Mouse (Mus musculus) lung, postnatal 36 days (tissue): ENCODE data around the gene Armc2.

Experiments used
- DNase-seq: peaks from one replicate; pipeline ENCODE4 v3.0.0; 2022; ENCODE audit warnings: mixed read lengths

Gene Armc2

DNA sequence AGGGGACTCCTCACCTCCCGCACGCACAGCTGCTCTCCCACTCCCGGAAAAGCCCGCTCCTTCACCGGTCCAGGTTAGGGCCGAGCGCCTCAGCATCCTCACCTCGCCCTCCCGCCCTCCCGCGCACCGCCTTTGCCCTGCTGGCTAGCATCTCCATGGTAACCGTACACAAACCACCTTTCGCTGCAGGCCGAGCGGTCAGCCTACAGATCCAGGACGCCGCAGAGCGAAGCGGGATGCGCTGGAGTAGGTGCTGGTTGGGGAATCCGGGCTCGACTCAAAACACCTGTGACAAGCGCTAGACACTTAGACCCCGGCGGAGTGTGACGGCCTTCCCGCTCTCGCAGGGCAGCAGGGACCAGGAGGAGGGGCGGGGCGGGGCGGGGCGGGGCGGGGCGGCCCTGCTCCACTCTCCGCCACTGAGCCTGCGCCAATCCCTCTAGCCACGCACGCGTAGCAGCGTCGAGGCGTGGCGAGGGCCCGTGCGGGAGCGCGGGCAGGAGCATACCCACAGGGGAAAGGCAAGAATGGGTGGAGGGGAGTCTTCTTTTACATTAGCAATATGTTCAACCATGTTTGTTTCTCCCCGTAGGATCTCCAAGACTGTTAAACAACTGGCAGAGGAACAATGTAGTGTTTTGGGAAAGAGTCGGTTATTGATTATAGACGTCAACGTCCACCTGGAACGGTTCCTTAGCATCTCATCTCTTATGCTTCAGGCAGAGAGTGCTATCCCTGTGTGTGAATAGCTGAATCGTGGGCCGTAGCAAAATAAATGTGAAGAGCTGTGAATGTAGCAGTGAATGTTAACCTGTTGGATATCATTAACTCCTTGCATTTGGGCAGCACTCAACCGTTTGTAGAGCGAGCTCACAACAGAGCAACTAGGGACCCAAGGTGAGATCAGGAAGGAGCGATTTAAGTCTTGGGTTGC is at the start of gene Armc2:
Gene Armc2 (minus strand): TSS at position 427 of the 934 bp plus-strand sequence.
- DNase-seq, result peak; percentile 73

DNA sequence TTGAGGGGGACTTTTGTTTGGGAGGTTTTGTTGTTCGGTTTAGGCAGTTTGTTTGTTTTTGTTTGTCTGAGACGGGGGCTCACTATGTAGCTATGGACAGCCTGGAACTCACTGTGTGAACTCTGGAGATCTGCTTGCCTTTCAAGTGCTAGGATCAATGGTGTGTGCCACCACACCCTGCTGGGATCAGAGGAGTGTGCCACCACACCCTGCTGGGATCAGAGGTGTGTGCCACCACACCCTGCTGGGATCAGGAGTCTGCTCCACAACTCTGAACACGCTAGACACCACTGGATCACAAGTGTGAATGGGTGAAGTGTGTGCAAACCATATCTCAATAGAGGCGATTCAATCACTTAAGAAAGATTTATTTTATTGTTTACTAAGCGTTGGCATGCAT is 46.2 kb upstream of the Armc2 start:
- no peak for DNase-seq

DNA sequence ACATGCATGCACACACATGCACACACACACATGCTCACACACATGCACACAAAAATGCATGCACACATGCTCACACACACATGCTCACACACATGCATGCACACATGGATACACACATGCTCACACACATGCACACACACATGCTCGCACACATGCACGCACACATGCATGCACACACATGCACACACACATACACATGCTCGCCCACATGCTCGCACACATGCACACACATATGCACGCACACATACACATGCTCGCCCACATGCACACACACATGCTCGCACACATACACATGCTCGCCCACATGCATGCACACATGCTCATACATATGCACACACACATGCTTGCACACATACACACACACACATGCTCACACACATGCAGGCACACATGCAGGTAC is 41.3 kb upstream of the Armc2 start:
- DNase-seq, result no peak

DNA sequence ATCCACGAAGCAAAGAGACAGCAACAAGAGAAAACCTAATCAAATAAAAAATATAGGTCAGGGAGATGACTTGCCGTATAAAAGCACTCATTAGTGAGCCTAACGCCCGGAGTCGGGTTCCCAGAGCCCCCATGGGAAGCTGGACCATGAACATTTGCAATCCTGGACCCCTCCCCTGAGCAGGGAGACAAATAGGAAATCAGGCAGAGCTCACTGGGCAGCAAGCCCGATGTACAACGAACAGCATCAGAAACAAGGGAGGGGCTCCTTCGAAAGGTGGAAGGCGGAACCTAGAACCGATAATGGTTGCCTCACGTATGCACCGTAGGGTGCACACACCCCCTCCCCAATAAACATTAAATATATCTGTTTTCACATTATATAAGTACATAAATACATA is 39.5 kb upstream of the Armc2 start:
- no peak for DNase-seq

DNA sequence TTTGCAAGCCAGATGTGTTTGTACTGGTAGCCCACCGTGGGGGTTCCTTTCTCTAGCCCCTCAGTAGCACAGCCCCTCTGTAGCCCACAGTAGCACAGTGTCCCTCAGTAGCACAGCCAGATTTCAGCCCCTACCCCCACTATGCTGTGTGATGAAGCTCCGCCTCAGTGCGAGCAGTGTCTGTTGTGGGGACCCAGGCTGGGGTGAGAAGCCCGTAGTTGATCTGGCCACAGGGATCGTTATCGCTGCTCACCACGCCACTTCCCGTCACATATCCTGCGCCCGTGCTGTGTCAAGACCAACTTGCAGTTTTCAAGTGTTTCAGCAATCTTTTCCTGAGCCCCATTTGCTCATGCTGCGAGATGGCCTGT is 39.0 kb upstream of the Armc2 start:
- peak; percentile 40 for DNase-seq

DNA sequence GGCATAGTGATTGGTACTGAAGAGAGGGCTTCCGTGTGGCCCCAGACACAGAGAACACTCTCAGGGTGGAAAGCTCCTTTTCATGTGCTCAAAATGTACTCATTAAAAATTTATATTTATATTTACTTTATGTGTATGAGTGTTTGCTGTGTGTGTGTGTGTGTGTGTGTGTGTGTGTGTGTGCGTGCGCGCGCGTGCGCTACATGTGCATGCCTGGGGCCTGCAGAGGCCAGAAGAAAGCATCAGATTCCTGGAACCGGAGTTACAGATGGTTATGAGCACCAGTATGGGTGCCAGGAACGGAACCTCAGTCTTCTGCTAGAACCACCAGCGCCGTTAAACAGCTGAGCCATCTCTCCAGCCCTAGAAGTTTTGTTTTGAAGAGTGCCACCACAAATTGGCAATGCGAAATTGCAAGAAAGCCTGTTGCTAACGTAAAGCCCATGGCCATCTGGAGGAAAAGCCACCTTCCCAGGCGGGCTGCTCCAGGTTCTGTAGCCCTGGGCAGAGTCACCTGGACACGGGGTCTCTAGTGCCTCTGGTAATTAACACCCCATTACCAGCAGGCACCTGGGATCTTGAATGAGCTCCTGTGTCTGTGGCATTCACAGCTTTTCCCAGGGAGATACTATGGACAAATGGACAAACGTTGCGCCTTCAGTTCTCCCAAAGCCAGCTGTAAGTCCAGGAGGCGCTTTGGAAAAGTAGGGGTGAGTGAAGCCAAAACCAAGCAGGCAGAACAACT is 38.4 kb upstream of the Armc2 start:
- DNase-seq, result no peak

DNA sequence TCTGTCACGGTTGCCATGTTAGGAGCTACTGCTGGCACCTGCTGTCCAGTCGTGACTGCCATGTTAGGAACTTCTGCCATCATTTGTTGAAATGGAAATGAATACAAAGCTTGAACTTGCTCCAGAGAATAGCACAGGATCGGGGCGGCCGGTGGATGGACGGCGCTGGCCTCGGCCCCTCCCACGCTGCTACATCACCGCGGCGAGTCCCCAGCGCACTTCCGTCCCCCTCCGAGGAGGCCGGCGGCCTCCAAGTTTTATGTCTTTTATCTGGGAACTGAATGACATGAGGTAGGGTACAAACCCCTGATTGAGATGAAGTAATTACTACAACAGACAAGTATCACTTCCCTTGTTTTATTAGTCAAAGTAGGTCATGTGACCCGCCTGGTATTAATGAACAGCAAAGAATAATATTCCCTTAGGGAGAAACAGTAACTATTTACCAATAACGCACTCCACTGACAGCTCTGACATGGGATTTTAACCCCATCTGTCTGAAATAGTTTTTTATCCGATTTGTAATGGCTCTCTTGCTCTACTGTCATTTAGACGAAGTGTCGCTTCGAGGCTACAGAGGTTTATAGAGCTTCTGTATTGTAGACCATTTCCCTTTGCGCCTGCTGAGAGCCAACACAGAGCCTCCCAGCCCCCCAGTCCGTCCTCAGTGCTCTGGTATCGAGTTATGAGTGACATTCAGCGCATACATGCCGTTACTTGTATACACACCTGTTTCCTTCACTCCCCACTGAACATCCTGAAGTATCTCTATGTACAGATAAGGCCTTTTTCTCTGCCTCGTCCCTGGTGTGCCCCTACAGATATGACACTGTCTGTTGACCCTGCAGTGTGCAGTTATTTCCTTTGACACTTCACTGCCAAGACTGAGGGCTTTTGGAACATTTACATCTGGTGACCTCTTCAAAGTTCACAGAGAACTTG is 37.3 kb upstream of the Armc2 start:
- DNase-seq, result no peak

DNA sequence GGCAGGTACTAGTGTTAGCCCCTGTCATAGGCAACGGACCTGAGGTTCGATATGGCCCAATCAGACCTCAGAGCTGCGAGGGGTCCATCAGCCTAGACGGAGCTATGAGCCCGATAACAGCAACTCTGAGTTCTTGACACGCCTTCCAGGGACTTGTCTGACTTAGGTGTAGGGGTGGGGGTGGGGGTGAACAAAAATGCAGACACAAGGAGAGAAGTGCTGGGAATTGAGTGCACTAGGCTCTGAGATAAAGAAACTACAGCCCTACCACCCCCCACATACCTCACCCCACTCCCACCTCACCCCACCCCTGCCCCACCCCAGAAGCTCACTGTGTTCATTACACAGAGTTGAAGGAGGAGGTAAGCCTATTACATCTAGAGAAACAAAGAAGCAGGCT is 32.8 kb upstream of the Armc2 start:
- no peak for DNase-seq

DNA sequence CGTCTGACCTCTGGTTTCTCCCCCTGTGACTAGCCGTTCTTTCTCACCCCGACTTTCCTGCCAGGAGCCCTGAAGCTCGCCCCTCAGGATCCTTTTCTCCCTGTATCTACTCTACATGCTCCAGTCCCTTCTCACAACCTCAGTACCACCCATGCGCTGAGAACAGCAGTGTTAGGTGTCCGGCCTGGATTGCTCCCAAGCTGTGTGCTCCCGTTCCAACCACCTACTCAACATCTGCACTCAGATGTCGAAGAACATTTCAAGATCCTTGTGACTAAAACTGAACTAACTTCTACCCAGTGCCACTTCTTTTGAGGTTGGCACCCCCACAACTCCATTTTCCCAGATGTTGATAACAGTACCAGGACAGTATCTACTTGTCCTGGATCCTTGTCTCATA is 30.4 kb upstream of the Armc2 start:
- DNase-seq, result no peak

DNA sequence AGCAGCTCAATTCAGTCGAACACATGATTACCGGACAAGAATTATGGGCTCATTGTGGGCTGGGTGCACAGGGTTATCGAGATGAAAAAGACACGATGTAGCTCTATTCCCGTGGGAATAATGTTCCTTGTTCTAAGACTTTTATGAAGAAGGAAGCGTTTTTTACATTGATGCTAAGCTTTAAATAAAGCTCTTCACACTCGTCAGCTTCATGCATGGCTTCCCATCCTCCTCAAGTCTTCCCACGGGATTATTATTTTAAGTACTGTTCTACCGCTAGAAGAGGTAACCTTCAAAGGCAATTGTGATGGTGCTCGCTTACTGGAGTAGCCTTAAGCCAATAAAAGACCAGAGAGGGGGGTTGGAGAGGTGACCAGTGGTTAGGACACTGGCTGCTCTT is 26.3 kb upstream of the Armc2 start:
- no peak for DNase-seq

DNA sequence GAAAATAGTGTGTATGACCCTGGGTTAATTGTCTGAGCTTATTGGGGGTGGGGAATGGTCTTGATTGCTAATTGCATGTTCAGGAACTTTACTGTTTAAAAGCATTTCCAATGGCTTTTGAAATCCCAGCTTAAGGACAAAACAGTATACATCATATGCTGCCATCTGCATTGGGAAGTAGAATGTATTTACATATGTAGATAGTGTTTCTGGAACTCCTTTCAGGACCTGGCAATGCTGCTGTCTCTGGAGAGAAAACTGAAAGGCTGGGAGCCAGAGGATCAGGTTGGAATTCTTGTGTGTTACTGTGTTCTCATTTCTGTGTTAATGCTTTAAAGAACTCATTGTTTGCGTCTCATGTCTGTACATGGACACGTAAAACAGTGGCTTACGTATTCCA is 25.1 kb upstream of the Armc2 start:
- DNase-seq, result no peak

DNA sequence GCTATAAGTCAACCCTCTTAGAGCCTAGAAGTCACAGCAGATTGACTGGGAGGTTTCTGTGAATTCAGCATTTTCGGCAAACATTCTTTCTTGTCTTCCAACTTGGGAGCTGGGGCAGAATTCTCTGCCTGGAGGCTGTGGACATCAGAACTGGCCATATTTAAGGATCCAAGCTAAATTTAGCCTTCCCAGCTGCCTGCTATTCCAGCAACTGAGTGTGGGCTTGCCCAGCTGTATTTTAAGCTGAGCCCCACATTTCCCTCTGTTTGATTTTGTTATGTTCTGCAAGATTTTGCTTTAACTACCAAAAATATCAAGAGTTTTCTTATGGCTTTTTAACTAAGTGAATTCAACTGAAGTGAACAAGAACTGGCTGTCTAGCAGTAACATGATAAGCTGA is 24.6 kb upstream of the Armc2 start:
- DNase-seq, result no peak

DNA sequence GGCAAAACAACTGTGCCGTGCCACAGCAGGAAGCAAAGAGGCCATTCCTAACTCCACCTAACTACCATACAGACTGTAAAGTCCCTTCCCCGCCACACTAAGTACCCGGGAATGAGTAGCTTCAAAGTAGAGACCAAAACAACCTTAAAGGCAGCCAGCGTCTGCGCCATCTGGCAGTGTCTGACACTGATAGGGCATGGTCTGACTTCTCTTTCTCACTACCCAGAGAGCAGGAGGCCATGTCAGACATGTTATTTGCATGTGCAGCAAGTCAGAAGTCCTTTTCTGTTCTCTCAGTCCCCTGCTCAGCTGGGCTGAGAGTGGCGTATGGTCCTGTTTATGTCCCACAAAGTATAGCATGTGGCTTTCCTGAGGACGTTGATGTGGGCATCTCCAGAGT is 23.8 kb upstream of the Armc2 start:
- no peak for DNase-seq

DNA sequence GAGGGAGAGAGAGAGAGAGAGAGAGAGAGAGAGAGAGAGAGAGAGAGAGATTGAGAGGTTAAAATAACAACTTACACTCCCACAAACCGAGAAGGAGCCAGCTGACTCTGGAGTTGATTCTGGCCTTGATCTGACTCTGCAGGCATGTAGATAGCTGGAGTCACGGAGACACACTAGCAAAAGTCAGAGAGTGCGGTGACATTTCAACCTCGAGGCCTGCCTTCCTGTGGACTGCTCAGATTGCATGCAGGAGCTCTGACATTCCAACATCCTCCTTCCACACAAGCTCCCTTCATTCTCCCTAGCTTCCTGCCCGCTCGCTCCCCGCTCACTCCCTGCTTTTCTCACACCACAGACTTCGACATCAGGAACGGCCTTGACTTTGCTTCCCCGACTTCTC is 20.3 kb upstream of the Armc2 start:
- no peak for DNase-seq

DNA sequence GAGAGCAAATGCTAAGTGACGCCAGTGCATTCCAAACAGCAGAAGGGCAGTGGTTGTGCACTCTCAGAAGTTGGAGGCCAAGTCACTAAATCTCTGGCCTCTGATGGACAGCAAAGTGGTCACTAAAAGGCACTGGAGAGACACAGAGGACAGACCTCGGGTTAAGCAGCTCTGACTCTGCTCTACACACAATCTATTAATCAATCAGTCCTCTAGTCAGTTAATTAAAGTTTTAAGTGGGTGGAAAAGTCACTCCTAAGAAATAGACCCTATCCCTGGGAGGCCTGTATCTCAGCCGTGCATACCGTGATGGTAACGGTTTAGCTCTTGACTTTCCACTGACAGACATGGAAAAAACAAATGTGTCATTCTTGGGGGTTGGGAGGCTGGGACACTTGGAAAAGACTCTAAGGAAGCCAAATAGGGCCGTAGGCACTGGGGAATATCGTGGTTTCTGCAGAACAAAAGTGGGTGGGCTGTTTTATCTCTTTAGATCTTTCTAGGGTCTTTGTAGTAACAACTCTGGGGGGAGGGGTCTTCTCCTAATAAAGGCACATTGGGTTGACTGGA is 19.1 kb upstream of the Armc2 start:
- no peak for DNase-seq

DNA sequence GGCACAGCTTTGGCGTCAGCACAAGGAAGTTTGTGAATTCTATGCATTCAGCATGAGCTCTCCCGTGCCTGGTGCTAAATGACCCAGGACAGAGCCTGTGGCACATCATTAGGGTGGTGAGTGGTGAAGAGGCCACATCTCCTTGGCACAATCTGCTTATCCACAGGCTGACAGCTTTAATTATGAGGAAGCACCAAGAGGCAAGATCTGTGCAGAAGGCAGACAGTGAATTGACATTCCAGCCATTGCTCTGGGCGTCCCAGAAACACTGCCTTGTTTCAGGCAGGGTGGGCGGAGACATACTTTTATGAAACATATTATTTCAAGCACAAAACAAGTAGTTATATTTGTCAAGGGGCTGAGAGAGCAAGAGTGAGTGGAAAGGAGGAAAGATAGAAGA is 18.6 kb upstream of the Armc2 start:
- no peak for DNase-seq

DNA sequence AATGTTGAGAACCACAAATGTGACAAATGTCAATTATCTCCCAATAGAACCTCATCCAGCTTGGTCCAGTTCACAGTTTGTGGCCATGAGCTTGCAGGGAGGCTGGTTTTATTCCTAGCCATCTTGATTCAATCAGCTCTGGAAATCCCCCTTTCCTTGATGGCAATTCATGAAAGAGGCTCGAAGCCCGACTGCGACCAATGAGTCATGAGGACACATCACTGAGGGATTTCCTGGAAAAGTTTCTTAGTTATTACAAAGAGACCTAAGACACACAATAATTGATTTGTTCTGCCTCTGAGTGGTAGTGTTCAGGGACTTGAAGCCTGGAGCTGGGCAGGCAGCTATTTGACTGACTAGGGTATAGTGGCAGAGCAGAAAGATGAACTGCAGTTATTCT is 15.3 kb upstream of the Armc2 start:
- no peak for DNase-seq

DNA sequence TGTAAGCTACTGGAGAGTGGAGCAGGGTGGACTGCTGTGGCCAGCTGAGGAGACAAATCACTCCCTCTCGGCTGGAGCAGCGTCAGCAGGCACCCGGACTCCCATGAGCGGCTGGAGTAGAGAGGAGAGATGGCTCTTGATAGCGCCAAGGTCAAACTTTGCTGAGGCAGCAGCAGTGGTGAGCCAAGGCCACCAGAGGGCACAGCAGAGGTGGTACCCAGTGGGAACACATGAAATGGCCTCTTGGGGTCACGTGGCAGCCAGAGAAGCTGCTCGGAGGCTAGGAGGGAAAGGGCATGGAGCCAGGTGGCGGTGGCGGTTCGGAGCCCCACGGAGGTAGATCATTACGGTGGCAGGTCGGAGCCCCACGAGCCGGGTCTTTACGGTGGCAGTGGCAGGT is 12.8 kb upstream of the Armc2 start:
- DNase-seq, result peak; percentile 97

DNA sequence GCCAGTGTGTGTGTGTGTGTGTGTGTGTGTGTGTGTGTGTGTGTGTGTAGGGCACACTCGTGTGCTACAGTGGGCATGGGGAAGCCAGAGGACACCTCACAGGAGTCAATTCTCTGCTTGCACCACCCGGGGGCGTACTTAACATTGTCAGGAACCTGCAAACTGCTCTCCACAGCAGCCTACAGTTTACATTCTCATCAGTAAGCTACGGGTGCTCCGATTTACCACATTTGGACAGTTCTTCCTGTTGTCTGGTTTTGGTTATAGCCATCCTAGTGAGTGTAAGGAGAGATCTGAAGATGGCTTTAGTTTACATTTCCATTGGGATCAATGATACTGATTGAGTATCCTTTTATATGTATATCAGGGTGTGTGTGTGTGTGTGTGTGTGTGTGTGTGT is 11.3 kb upstream of the Armc2 start:
- DNase-seq, result no peak

DNA sequence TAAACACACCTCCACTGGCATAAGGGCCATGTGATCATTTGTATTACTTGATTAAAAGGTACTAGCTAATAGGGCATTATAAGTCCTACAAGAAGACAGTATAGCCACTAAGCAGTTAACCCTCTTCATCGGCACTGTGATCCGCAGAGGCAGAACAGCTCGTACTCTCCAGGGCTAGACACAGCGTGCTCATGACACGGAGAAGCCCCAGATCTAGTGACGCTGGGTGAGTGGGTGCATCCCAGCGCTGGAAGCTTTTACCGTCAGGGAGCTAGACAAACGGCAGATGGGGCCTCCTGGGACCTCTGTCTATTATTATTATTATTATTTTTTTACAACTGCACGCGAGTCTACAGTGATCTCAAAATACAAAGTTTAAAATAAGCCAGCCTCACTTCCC is 9.1 kb upstream of the Armc2 start:
- DNase-seq, result no peak

DNA sequence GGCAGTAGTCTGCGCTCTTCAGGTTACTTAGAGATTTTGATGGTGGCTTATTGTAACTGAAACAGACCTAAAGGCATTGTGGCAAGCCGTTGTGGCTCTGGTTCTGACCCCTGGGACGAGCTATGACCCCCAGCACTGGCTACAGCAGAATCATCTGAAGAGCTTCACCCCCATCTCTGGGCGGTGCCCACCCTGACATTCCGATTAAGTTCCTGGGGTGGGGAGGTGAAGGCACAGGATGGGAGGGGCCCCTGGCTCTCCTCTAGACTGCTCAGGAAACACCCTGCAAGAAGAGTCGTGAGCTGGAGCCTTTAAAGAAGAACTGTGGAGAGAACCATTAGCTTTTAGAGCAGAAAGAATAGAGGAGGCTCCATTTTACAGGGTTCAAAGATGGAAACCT is 6.2 kb upstream of the Armc2 start:
- DNase-seq, result no peak

DNA sequence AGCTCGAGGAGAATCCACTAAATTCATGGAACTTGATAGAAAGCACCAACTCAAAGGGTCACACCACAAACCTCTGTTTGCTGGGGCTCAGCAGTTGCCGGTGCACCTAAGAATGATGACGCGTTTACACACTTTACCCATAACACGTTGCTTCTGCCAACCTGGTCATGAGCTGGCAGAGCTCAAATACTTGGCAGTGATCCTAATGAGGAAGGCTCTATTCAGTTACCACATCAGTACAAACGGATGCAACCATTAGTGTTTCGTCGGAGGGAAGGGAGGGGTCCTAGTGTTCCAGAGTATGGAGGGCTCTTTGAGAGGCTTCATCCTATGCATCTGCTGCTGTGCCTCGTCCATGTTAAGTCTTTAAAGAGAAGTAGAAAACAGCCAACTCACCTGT is 3.3 kb upstream of the Armc2 start:
- DNase-seq, result no peak

DNA sequence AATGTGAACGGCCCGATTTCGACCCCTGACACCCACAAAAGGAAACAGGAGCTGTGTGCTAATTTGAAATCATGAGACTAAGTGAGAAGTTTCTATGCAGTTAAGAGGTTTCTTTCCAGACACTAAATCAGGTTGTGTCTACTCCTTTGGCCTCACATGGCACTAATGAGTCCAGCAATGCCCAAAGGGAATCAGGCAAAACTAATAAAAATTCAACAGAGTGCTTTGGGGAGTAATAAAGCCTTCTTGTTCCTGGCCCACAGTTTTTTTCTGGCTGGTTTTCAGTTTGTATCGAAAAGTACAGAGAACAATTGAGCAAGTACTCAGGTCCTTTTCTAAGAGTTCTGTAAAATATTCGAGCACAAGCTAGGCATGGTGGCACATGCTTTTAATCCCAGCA is 4.2 kb downstream of the Armc2 start:
- DNase-seq, result no peak
